10 mouse cellular contexts compared by ENCODE assay signal in the genomic region with DNA sequence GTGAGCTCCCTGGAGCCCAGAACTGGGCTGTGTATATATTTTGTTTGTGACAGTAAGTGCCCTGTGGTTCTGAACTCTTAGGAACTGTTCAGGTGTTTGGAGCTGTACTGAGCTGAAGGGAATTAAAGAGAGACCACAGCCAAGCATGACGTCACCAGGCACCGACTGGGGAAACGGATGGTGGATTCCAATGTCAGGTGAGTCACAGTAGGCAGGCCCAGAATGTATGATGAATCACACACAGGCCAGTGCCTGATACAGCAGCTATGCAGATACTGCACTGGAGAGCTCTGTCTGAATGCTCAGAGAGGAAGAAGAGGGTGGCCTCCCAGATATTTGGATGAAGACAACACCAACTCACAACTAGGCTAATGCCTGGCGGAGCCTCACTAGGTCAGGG. TPM values are rescaled to one million over a fixed set of nuclear protein-coding genes. Genes with fewer than 3 reads are reported as not detected.
DNase-seq lines count a peak whose midpoint lies in the region; ATAC-seq and TF ChIP-seq lines count a peak whose summit lies in the region.
"Had no signal": no experiment of that assay in that cellular context is flagged by ENCODE, and none has a peak within 500 bp of the region (broad histone marks: within the 10 kb centered on the region; RNA-seq: fewer than 3 reads in every experiment).

No protein-coding gene starts in this region.

- H3K36me3 ChIP-seq in embryonic facial prominence, embryonic 14.5 days (ENCODE audit: control insufficient read depth, insufficient read depth, low read length): no peaks in the 10 kb centered on the region
- no peaks in the 10 kb centered on the region for H3K36me3 ChIP-seq in embryonic facial prominence, embryonic 10.5 days (replicated peaks)
- H3K36me3 ChIP-seq in stomach, embryonic 16.5 days (ENCODE audit: control insufficient read depth, insufficient read depth, low read length): no peaks in the 10 kb centered on the region
- H3K36me3 ChIP-seq: forebrain, embryonic 12.5 days; liver, embryonic 15.5 days had no signal

- H3K4me3 ChIP-seq in embryonic facial prominence, embryonic 14.5 days (ENCODE audit: low read depth, low read length): no peak overlapping the region
- no peak overlapping the region for H3K4me3 ChIP-seq in embryonic facial prominence, embryonic 10.5 days
- H3K4me3 ChIP-seq in lung, adult 2 months (replicated peaks; ENCODE audit: extremely low read depth, low read depth, low read length): no peak overlapping the region
- H3K4me3 ChIP-seq in stomach, embryonic 16.5 days (replicated peaks; ENCODE audit: low read length): no peak overlapping the region
- H3K4me3 ChIP-seq: forebrain, embryonic 12.5 days; liver, embryonic 15.5 days had no signal

- H3K27me3 ChIP-seq in embryonic facial prominence, embryonic 14.5 days (replicated peaks; ENCODE audit: control insufficient read depth, insufficient read depth, low read length): no peaks in the 10 kb centered on the region
- H3K27me3 ChIP-seq in embryonic facial prominence, embryonic 10.5 days (replicated peaks; ENCODE audit: low read depth, poor library complexity, severe bottlenecking): no peaks in the 10 kb centered on the region
- no peaks in the 10 kb centered on the region for H3K27me3 ChIP-seq in stomach, embryonic 16.5 days (ENCODE audit: control insufficient read depth, insufficient read depth, low read length)
- H3K27me3 ChIP-seq: forebrain, embryonic 12.5 days; liver, embryonic 15.5 days had no signal

- no peaks in the 10 kb centered on the region for H3K9me3 ChIP-seq in embryonic facial prominence, embryonic 14.5 days (ENCODE audit: control insufficient read depth, low read length)
- no peaks in the 10 kb centered on the region for H3K9me3 ChIP-seq in embryonic facial prominence, embryonic 10.5 days
- H3K9me3 ChIP-seq in stomach, embryonic 16.5 days (replicated peaks; ENCODE audit: control insufficient read depth, low read length): no peaks in the 10 kb centered on the region
- H3K9me3 ChIP-seq: forebrain, embryonic 12.5 days; liver, embryonic 15.5 days had no signal

- H3K9ac ChIP-seq in embryonic facial prominence, embryonic 14.5 days (ENCODE audit: low read depth, low read length): no peak overlapping the region
- no peak overlapping the region for H3K9ac ChIP-seq in stomach, embryonic 16.5 days (ENCODE audit: low read length)
- H3K9ac ChIP-seq: forebrain, embryonic 12.5 days; liver, embryonic 15.5 days had no signal

- H3K27ac ChIP-seq in embryonic facial prominence, embryonic 14.5 days (replicated peaks; ENCODE audit: low read depth, low read length): no peak overlapping the region
- no peak overlapping the region for H3K27ac ChIP-seq in embryonic facial prominence, embryonic 10.5 days (replicated peaks)
- H3K27ac ChIP-seq in stomach, embryonic 16.5 days (ENCODE audit: low read length): no peak overlapping the region
- H3K27ac ChIP-seq: forebrain, embryonic 12.5 days; liver, embryonic 15.5 days had no signal

- no peak for TF ChIP-seq CTCF in lung, adult 2 months (IDR thresholded peaks at IDR 0.05; ENCODE audit: insufficient read depth, low read length)

- no peak overlapping the region for H3K4me2 ChIP-seq in embryonic facial prominence, embryonic 14.5 days (ENCODE audit: low read depth, low read length)
- H3K4me2 ChIP-seq in stomach, embryonic 16.5 days (ENCODE audit: low read depth, low read length): no peak overlapping the region
- H3K4me2 ChIP-seq: forebrain, embryonic 12.5 days; liver, embryonic 15.5 days had no signal

- 69% methylated on average over 4 of the region's 4 CpGs for WGBS in embryonic facial prominence, embryonic 14.5 days
- WGBS in embryonic facial prominence, embryonic 10.5 days: 82% methylated on average over 4 of the region's 4 CpGs
- 51% methylated on average over 4 of the region's 4 CpGs for WGBS in lung, adult 2 months
- WGBS in stomach, embryonic 16.5 days: 38% methylated on average over 4 of the region's 4 CpGs

- H3K4me1 ChIP-seq in embryonic facial prominence, embryonic 14.5 days (ENCODE audit: control insufficient read depth, insufficient read depth, low read length): no peaks in the 10 kb centered on the region
- peaks cover 1% of the 10 kb centered on the region; the same call in 1 of the 2 replicates for H3K4me1 ChIP-seq in embryonic facial prominence, embryonic 10.5 days
- H3K4me1 ChIP-seq in lung, adult 2 months (ENCODE audit: control insufficient read depth, insufficient read depth, low read length): no peaks in the 10 kb centered on the region
- no peaks in the 10 kb centered on the region for H3K4me1 ChIP-seq in stomach, embryonic 16.5 days (ENCODE audit: control insufficient read depth, insufficient read depth, low read length)
- H3K4me1 ChIP-seq: forebrain, embryonic 12.5 days; liver, embryonic 15.5 days had no signal

- TF ChIP-seq POLR2A in lung, adult 2 months (IDR thresholded peaks at IDR 0.05; ENCODE audit: borderline replicate concordance, extremely low read depth, low read depth, low read length): no peak

- ATAC-seq in embryonic facial prominence, embryonic 14.5 days (ENCODE audit: low read depth): peak; percentile 50; the same call in 1 of the 2 replicates
- ATAC-seq in stomach, embryonic 16.5 days (ENCODE audit: insufficient read depth, low FRiP score): peak; percentile 88

- peak; percentile 43 for DNase-seq in embryonic facial prominence, embryonic 14.5 days (ENCODE audit: low spot score)
- DNase-seq in embryonic facial prominence, embryonic 10.5 days (ENCODE audit: low spot score): no peak
- DNase-seq in lung, postnatal 25 days (ENCODE audit: low spot score): peak; percentile 10
- DNase-seq in lung, adult 2 months: no peak
- peak; percentile 5 for DNase-seq in cerebellum, adult 9-10 months
- no peak for DNase-seq in testis, postnatal 14 days (ENCODE audit: low spot score)
- DNase-seq in kidney, postnatal 36 days: no peak

RNA-seq across cellular contexts. Expression of a gene that starts 46.6 kb away (rescaled TPM):
- polyA plus RNA-seq in embryonic facial prominence, embryonic 14.5 days (2014; fragmentation: Nextera tagmentation; extraction: Ambion mirVana): 118 and 124 TPM in 2 replicates
- polyA plus RNA-seq in embryonic facial prominence, embryonic 10.5 days (2016; fragmentation: Nextera tagmentation; extraction: Ambion mirVana): 191 and 201 TPM in 2 replicates
- polyA plus RNA-seq in lung, adult 2 months (2012; rRNA removed): 8.3 and 8.5 TPM in 2 replicates
- polyA plus RNA-seq in stomach, embryonic 16.5 days (2015; fragmentation: Nextera tagmentation; extraction: Ambion mirVana): 120 and 128 TPM in 2 replicates

RNA-seq across cellular contexts. Expression of a gene that starts 52.2 kb away (rescaled TPM):
- polyA plus RNA-seq in embryonic facial prominence, embryonic 14.5 days (2014; fragmentation: Nextera tagmentation; extraction: Ambion mirVana): 561 and 600 TPM in 2 replicates
- polyA plus RNA-seq in embryonic facial prominence, embryonic 10.5 days (2016; fragmentation: Nextera tagmentation; extraction: Ambion mirVana): 902 and 949 TPM in 2 replicates
- polyA plus RNA-seq in lung, adult 2 months (2012; rRNA removed): 30.3 and 36.8 TPM in 2 replicates
- 427 and 445 TPM in 2 replicates for polyA plus RNA-seq in stomach, embryonic 16.5 days (2015; fragmentation: Nextera tagmentation; extraction: Ambion mirVana)

Comparison
In these comparisons a context has a peak if more than half of its experiments do, and no peak if none do; other contexts are left out.
1. DNase-seq: peak in embryonic facial prominence, embryonic 14.5 days (single experiment), lung, postnatal 25 days (single experiment) and cerebellum, adult 9-10 months (single experiment); none in embryonic facial prominence, embryonic 10.5 days (single experiment), lung, adult 2 months (single experiment), testis, postnatal 14 days (single experiment) and kidney, postnatal 36 days (0 of 2).
2. RNA of a gene that starts 46.6 kb away (polyA plus RNA-seq): 191 to 201 TPM in embryonic facial prominence, embryonic 10.5 days, 120 to 128 TPM in stomach, embryonic 16.5 days and 118 to 124 TPM in embryonic facial prominence, embryonic 14.5 days; 8.3 to 8.5 TPM in lung, adult 2 months; every median in the first group is over 10 times any median in the second.
3. RNA of a gene that starts 52.2 kb away (polyA plus RNA-seq): 902 to 949 TPM in embryonic facial prominence, embryonic 10.5 days, 561 to 600 TPM in embryonic facial prominence, embryonic 14.5 days and 427 to 445 TPM in stomach, embryonic 16.5 days; 30.3 to 36.8 TPM in lung, adult 2 months; every median in the first group is over 10 times any median in the second.